Mouse (Mus musculus): ENCODE measurements at regions not wholly inside any gene's neighbourhood (a gene's known extent, or its start where the extent isn't known, plus 50 kb on each side); places are given as distances from the start of the nearest gene placed in this dataset. TPM values are rescaled to one million over a fixed set of nuclear protein-coding genes. Genes with fewer than 3 reads are reported as not detected.

- no peaks in the 10 kb centered on the region for H3K4me1 ChIP-seq
- H3K27me3 ChIP-seq (ENCODE audit: insufficient read depth, poor library complexity, severe bottlenecking), result no peaks in the 10 kb centered on the region
- no peak overlapping the region for H3K4me3 ChIP-seq
- H3K9me3 ChIP-seq, result no peaks in the 10 kb centered on the region
- DNase-seq (ENCODE audit: low spot score), result no peak
- no peak overlapping the region for H3K27ac ChIP-seq
- no peaks in the 10 kb centered on the region for H3K36me3 ChIP-seq
- WGBS, result 61% methylated on average over 6 of the region's 6 CpGs
Measured at GRCm38 (mm10) chr10:91858711-91859595, 677.8 kb upstream of the Tmpo start.

- DNase-seq (ENCODE audit: low spot score), result no peak
- 57% methylated on average over 3 of the region's 3 CpGs for WGBS
- no peaks in the 10 kb centered on the region for H3K9me3 ChIP-seq
- H3K4me3 ChIP-seq, result no peak overlapping the region
- H3K27ac ChIP-seq, result no peak overlapping the region
- H3K27me3 ChIP-seq (ENCODE audit: insufficient read depth, poor library complexity, severe bottlenecking), result no peaks in the 10 kb centered on the region
- H3K36me3 ChIP-seq, result no peaks in the 10 kb centered on the region
- H3K4me1 ChIP-seq, result no peaks in the 10 kb centered on the region
Measured at GRCm38 (mm10) chr10:91827074-91827473, 646.0 kb upstream of the Tmpo start.

DNA sequence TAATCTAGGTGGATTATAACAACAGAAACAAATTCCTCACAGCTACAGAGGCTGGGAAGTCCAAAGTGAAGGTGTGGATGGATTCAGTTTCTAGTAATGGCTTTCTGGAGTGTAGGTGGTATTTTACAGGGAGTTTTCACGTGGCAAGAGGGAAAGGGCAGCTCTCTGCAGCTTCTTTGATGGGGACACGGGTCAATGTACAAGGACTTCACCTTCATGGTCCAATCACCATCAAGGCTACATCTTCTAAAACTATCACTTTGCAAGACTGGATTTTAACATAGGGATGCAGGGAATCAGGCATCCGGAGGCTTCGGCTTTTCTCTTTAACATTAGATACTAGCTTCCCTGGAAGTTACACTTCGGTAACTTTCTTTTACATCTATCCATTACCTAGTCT lies 642.4 kb upstream of the Tmpo start:
- Histone ChIP-seq H3K27me3 (ENCODE audit: insufficient read depth, poor library complexity, severe bottlenecking) (no peaks in the 10 kb centered on the region), H3K27ac (no peak overlapping the region), H3K36me3 (no peaks in the 10 kb centered on the region), H3K4me3 (no peak overlapping the region), H3K9me3 (no peaks in the 10 kb centered on the region), H3K4me1 (no peaks in the 10 kb centered on the region)
- 81% methylated on average over 5 of the region's 5 CpGs for WGBS
- DNase-seq (ENCODE audit: low spot score), result no peak

- H3K27me3 ChIP-seq (ENCODE audit: insufficient read depth, poor library complexity, severe bottlenecking), result no peaks in the 10 kb centered on the region
- 80% methylated on average over 3 of the region's 3 CpGs for WGBS
- no peak overlapping the region for H3K4me3 ChIP-seq
- H3K27ac ChIP-seq, result no peak overlapping the region
- no peak for DNase-seq (ENCODE audit: low spot score)
- H3K4me1 ChIP-seq, result no peaks in the 10 kb centered on the region
- no peaks in the 10 kb centered on the region for H3K36me3 ChIP-seq
- H3K9me3 ChIP-seq, result no peaks in the 10 kb centered on the region
Measured at GRCm38 (mm10) chr10:91804870-91805269, 623.8 kb upstream of the Tmpo start.

MicroRNAs encoded in the stretch of these regions (microRNA counts, 519-probe panel; counts per million panel counts)
- 4,442 counts per million, percentile 28 among the panel's probes with 10 or more counts for microRNA mmu-miR-135a

Small RNA genes in the stretch of these regions (microRNA-seq; reads per million reads assigned to microRNA genes)
- not detected for gene Gm22582
- 3.3 reads per million, percentile 6 among the genes with 10 or more reads in this experiment for gene Mir1251
- 1.8 reads per million for gene Mir135a-2

Measured in heart, embryonic 10.5 days (tissue).